Mouse (Mus musculus) brain, embryonic 14.5 days (tissue): ENCODE results near the gene Smarca5.

Source experiments
- CTCF ChIP-seq: fragments of 200-500 bp; IDR thresholded peaks from 2 replicates; pipeline ENCODE4 v1.5.1; 2012; ENCODE audit warnings: inconsistent platforms, mild to moderate bottlenecking, moderate library complexity, borderline replicate concordance; ENCODE audit not compliant: insufficient read depth, insufficient read length; ENCODE audit errors: extremely low read depth
- POLR2A ChIP-seq: fragments of 200-500 bp; IDR thresholded peaks from 2 replicates; pipeline ENCODE4 v1.6.1; 2012; ENCODE audit warnings: mild to moderate bottlenecking, inconsistent platforms, borderline replicate concordance; ENCODE audit not compliant: poor library complexity, insufficient read depth, insufficient read length, severe bottlenecking; ENCODE audit errors: extremely low read depth

DNA sequence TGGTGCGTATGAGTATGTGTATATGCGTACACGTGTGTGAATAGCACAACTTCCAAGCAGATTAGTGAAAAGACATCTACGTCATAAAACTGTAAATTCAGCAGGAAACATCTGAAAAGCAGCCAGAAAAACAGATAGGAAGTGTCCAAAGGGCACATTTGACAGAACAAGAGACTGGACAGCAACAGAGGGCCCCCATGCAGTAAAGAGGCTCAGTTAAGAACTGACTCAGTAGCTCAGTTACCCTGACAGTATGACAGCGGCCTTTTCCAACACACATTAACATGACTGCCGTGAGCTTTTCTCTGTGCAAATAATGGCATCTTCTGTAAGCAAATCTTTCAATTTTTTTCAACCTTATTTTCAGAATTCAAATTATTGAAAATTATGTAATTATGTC, 29.2 kb upstream of the Smarca5 start:
- TF ChIP-seq CTCF (no peak), POLR2A (no peak)
